Mouse (Mus musculus) ES-E14 (cell line): ENCODE measurements around the gene Gigyf2. TPM values are rescaled to one million over a fixed set of nuclear protein-coding genes. Genes with fewer than 3 reads are reported as not detected.

Experiments used
- DNase-seq: peaks from one replicate; pipeline ENCODE4 v3.0.0-alpha.2; 2013; ENCODE audit warnings: low read depth, low spot score
- H3K27ac ChIP-seq: 2 replicates; pipeline ENCODE4 v1.5.1; 2012; ENCODE audit warnings: low read depth, mild to moderate bottlenecking, low read length, moderate library complexity, mixed read lengths; ENCODE audit not compliant: poor library complexity, insufficient read depth, severe bottlenecking
- H3K36me3 ChIP-seq: 2 replicates; pipeline ENCODE4 v1.6.1; 2012; ENCODE audit warnings: mild to moderate bottlenecking, low read length, moderate library complexity, mixed read lengths; ENCODE audit not compliant: control insufficient read depth, poor library complexity, insufficient read depth, severe bottlenecking
- H3K4me1 ChIP-seq, 2 experiments: fragments of 150-350 bp in 1 of 2; sonication (generic) in 1 of 2; 2 replicates each; pipeline ENCODE4 v1.6.1; 2012; ENCODE audit warnings: low read length in 2 of 2, mild to moderate bottlenecking in 1 of 2, mixed read lengths in 1 of 2; ENCODE audit not compliant: control insufficient read depth in 2 of 2, insufficient read depth in 2 of 2, poor library complexity in 1 of 2
- H3K4me3 ChIP-seq, 2 experiments: fragments of 150-350 bp in 1 of 2; sonication (generic) in 1 of 2; 2 replicates each; pipeline ENCODE4 v1.5.1; 2012; ENCODE audit warnings: low read length in 2 of 2, low read depth in 1 of 2, mild to moderate bottlenecking in 1 of 2, mixed read lengths in 1 of 2; ENCODE audit not compliant: insufficient read depth in 1 of 2, poor library complexity in 1 of 2, severe bottlenecking in 1 of 2
- H3K9ac ChIP-seq: 2 replicates; pipeline ENCODE4 v1.6.1; 2012; ENCODE audit warnings: low read depth, mild to moderate bottlenecking, low read length, mixed read lengths; ENCODE audit not compliant: poor library complexity, insufficient read depth, severe bottlenecking
- H3K9me3 ChIP-seq: fragments of 150-350 bp; sonication (generic); 2 replicates; pipeline ENCODE4 v1.6.1; 2012; ENCODE audit warnings: low read depth, mild to moderate bottlenecking, low read length; ENCODE audit not compliant: control insufficient read depth, insufficient read depth
- CHD2 ChIP-seq: IDR thresholded peaks from 2 replicates; pipeline ENCODE4 v1.6.1; 2014; ENCODE audit warnings: mild to moderate bottlenecking, low read depth, low read length, inconsistent platforms
- HCFC1 ChIP-seq: IDR thresholded peaks from 2 replicates; pipeline ENCODE4 v1.6.1; 2012; ENCODE audit warnings: low read length, inconsistent platforms, borderline replicate concordance; ENCODE audit not compliant: insufficient read depth
- MAFK ChIP-seq: IDR thresholded peaks from 2 replicates; pipeline ENCODE4 v1.6.1; 2014; ENCODE audit warnings: mild to moderate bottlenecking, low read depth, low read length, inconsistent platforms; ENCODE audit not compliant: insufficient read depth
- ZC3H11A ChIP-seq: IDR thresholded peaks from 2 replicates; pipeline ENCODE4 v1.6.1; 2012; ENCODE audit warnings: low read depth, mild to moderate bottlenecking, inconsistent platforms, low read length, borderline replicate concordance
- ZNF384 ChIP-seq: IDR thresholded peaks from 2 replicates; pipeline ENCODE4 v1.6.1; 2012; ENCODE audit warnings: low read depth, low read length, inconsistent platforms
- in situ Hi-C, 2 experiments: fragments of 600-800 bp; cut with MboI; formaldehyde crosslinking; loops; one replicate each; pipeline ENCODE4 v1.15.1; 2025; ENCODE audit warnings: low sequenced_read_pairs in 2 of 2, inconsistent platforms in 1 of 2; ENCODE audit not compliant: unreplicated experiment in 2 of 2
- total RNA-seq: library from RNA; depleted of rRNA; stranded (reverse); fragments of 300-350 nt; gene quantifications from 2 replicates; pipeline ENCODE4 v1.2.3, GENCODE M21; 2012

Gigyf2 gene
- total RNA-seq, 1 experiment: 58.7 TPM

GRCm38 (mm10) chr1:87386436-87387092, 59.8 kb downstream of the Gigyf2 start:
- TF ChIP-seq CHD2 (no peak), MAFK (no peak), ZNF384 (no peak), ZC3H11A (no peak), HCFC1 (no peak)
- peaks cover 4% of the 10 kb centered on the region for H3K36me3 ChIP-seq
- H3K27ac ChIP-seq: no peak overlapping the region
- H3K9me3 ChIP-seq: no peaks in the 10 kb centered on the region
- no peaks in the 10 kb centered on the region for H3K4me1 ChIP-seq
- H3K4me3 ChIP-seq: no peak overlapping the region
- H3K9ac ChIP-seq: no peak overlapping the region
- in situ Hi-C loops: no loop called here
- DNase-seq: no peak

- Histone ChIP-seq H3K27ac (no peak overlapping the region), H3K4me1 (no peaks in the 10 kb centered on the region), H3K9me3 (no peaks in the 10 kb centered on the region), H3K36me3 (peaks cover 4% of the 10 kb centered on the region), H3K9ac (no peak overlapping the region), H3K4me3 (no peak overlapping the region)
- in situ Hi-C loops: no loop called here
- TF ChIP-seq HCFC1: no peak
- no peak for TF ChIP-seq ZC3H11A
- TF ChIP-seq ZNF384: no peak
- TF ChIP-seq MAFK: no peak
- TF ChIP-seq CHD2: no peak
- DNase-seq: no peak
Observed at GRCm38 (mm10) chr1:87393444-87394195, 66.8 kb downstream of the Gigyf2 start.

- Histone ChIP-seq H3K9ac (no peak within 1 kb of the TSS), H3K4me3 (no peak within 1 kb of the TSS), H3K4me1 (no peaks in the 10 kb centered on the region), H3K9me3 (no peaks in the 10 kb centered on the region), H3K36me3 (no peaks in the 10 kb centered on the region), H3K27ac (no peak within 1 kb of the TSS)
- in situ Hi-C loops: no loop called here
- TF ChIP-seq ZNF384 (no peak), MAFK (no peak), HCFC1 (no peak), ZC3H11A (no peak), CHD2 (no peak)
- DNase-seq: no peak
Observed at GRCm38 (mm10) chr1:87394594-87394993, 67.8 kb downstream of the Gigyf2 start, which contains the start of gene Kcnj13. Gene Kcnj13, minus strand, starts transcription at chr1:87394729.

GRCm38 (mm10) chr1:87396923-87397586, 70.3 kb downstream of the Gigyf2 start:
- H3K9ac ChIP-seq: no peak overlapping the region

More at GRCm38 (mm10) chr1:87396923-87397586, 70.3 kb downstream of the Gigyf2 start:
- no peak for DNase-seq
- H3K4me3 ChIP-seq: no peak overlapping the region
- H3K4me1 ChIP-seq: no peaks in the 10 kb centered on the region
- in situ Hi-C loops: no loop called here
- no peaks in the 10 kb centered on the region for H3K36me3 ChIP-seq
- TF ChIP-seq MAFK: no peak
- no peak for TF ChIP-seq ZNF384
- H3K27ac ChIP-seq: no peak overlapping the region
- H3K9me3 ChIP-seq: no peaks in the 10 kb centered on the region
